Mouse (Mus musculus) MEL (cell line): ENCODE measurements around the gene AW549877. TPM values are rescaled to one million over a fixed set of nuclear protein-coding genes. Genes with fewer than 3 reads are reported as not detected.
A peak's percentile ranks its signal among the peaks of the same experiment; 100 is the strongest.

Experiments
- DNase-seq: peaks from one replicate; pipeline ENCODE4 v3.0.0; 2011; ENCODE audit warnings: low read depth, low spot score
- H3K27ac ChIP-seq: 2 replicates; pipeline ENCODE4 v1.5.1; 2012; ENCODE audit warnings: low read depth, mild to moderate bottlenecking, control low read depth, low read length, moderate library complexity; ENCODE audit not compliant: control insufficient read depth
- H3K27me3 ChIP-seq, 2 experiments: fragments of 150-350 bp in 1 of 2; sonication (generic) in 1 of 2; 2 replicates each; pipeline ENCODE4 v1.6.1; 2012; ENCODE audit warnings: low read length in 2 of 2, mild to moderate bottlenecking in 2 of 2, improper control_type of control experiment in 1 of 2, moderate library complexity in 1 of 2; ENCODE audit not compliant: insufficient read depth in 2 of 2, control insufficient read depth in 1 of 2
- H3K36me3 ChIP-seq, 2 experiments: 2 replicates each; pipeline ENCODE4 v1.6.1; 2012 to 2014; ENCODE audit warnings: low read length in 2 of 2, improper control_type of control experiment in 1 of 2, inconsistent platforms in 1 of 2, mild to moderate bottlenecking in 1 of 2; ENCODE audit not compliant: insufficient read depth in 2 of 2, control insufficient read depth in 1 of 2
- H3K4me1 ChIP-seq, 2 experiments: fragments of 150-350 bp in 1 of 2; sonication (generic) in 1 of 2; 2 replicates each; pipeline ENCODE4 v1.6.1; 2012; ENCODE audit warnings: low read length in 2 of 2, improper control_type of control experiment in 1 of 2, mild to moderate bottlenecking in 1 of 2; ENCODE audit not compliant: insufficient read depth in 2 of 2, control insufficient read depth in 1 of 2
- H3K4me3 ChIP-seq, 2 experiments: fragments of 150-350 bp in 1 of 2; sonication (generic) in 1 of 2; 2 replicates each; pipeline ENCODE4 v1.5.1; 2012; ENCODE audit warnings: low read depth in 2 of 2, low read length in 2 of 2, mild to moderate bottlenecking in 2 of 2, moderate library complexity in 2 of 2, control low read depth in 1 of 2, improper control_type of control experiment in 1 of 2; ENCODE audit not compliant: control insufficient read depth in 1 of 2, insufficient read depth in 1 of 2
- H3K79me2 ChIP-seq: 2 replicates; pipeline ENCODE4 v1.6.1; 2012; ENCODE audit warnings: mild to moderate bottlenecking, low read length, moderate library complexity; ENCODE audit not compliant: control insufficient read depth, poor library complexity, insufficient read depth
- H3K9ac ChIP-seq: 2 replicates; pipeline ENCODE4 v1.6.1; 2012; ENCODE audit warnings: low read depth, mild to moderate bottlenecking, control low read depth, low read length, moderate library complexity; ENCODE audit not compliant: control insufficient read depth, poor library complexity, severe bottlenecking
- H3K9me3 ChIP-seq: fragments of 150-350 bp; sonication (generic); replicated peaks from 2 replicates; pipeline ENCODE4 v1.6.1; 2012; ENCODE audit warnings: mild to moderate bottlenecking, low read length, improper control_type of control experiment, moderate library complexity; ENCODE audit not compliant: insufficient read depth
- BHLHE40 ChIP-seq: IDR thresholded peaks from 2 replicates; pipeline ENCODE4 v1.6.1; 2012; ENCODE audit warnings: low read depth, mild to moderate bottlenecking, inconsistent platforms, low read length, improper control_type of control experiment, borderline replicate concordance
- CHD1 ChIP-seq: IDR thresholded peaks from 2 replicates; pipeline ENCODE4 v1.6.1; 2012; ENCODE audit warnings: low read depth, mild to moderate bottlenecking, inconsistent platforms, low read length, improper control_type of control experiment
- CTCF ChIP-seq, 3 experiments: IDR thresholded peaks in 2 of 3; conservative IDR thresholded peaks in 1 of 3; 2 replicates each; pipeline ENCODE4 v1.5.1; 2011 to 2012; ENCODE audit warnings: low read length in 3 of 3, low read depth in 2 of 3, mild to moderate bottlenecking in 2 of 3, improper control_type of control experiment in 1 of 3, inconsistent platforms in 1 of 3, mixed read lengths in 1 of 3, moderate library complexity in 1 of 3; ENCODE audit not compliant: control insufficient read depth in 1 of 3, insufficient read depth in 1 of 3, poor library complexity in 1 of 3, severe bottlenecking in 1 of 3
- EP300 ChIP-seq, 2 experiments: IDR thresholded peaks; 2 replicates each; pipeline ENCODE4 v1.6.1; 2011; ENCODE audit warnings: improper control_type of control experiment in 2 of 2, low read length in 2 of 2, low read depth in 1 of 2, mild to moderate bottlenecking in 1 of 2
- ETS1 ChIP-seq: IDR thresholded peaks from 2 replicates; pipeline ENCODE4 v1.6.1; 2012; ENCODE audit warnings: low read depth, mild to moderate bottlenecking, inconsistent platforms, low read length, improper control_type of control experiment, moderate library complexity
- GABPA ChIP-seq: IDR thresholded peaks from 2 replicates; pipeline ENCODE4 v1.6.1; 2012; ENCODE audit warnings: low read depth, mild to moderate bottlenecking, inconsistent platforms, low read length, improper control_type of control experiment, moderate library complexity
- GATA1 ChIP-seq: IDR thresholded peaks from 2 replicates; pipeline ENCODE4 v1.6.1; 2011; ENCODE audit warnings: low read depth, low read length, improper control_type of control experiment
- HCFC1 ChIP-seq: IDR thresholded peaks from 2 replicates; pipeline ENCODE4 v1.6.1; 2012; ENCODE audit warnings: low read depth, mild to moderate bottlenecking, inconsistent platforms, low read length, improper control_type of control experiment, moderate library complexity
- MAZ ChIP-seq: IDR thresholded peaks from 2 replicates; pipeline ENCODE4 v1.6.1; 2012; ENCODE audit warnings: low read depth, mild to moderate bottlenecking, inconsistent platforms, low read length, improper control_type of control experiment
- MEF2A ChIP-seq: IDR thresholded peaks from 2 replicates; pipeline ENCODE4 v1.6.1; 2014; ENCODE audit warnings: low read depth, mild to moderate bottlenecking, inconsistent platforms, low read length, improper control_type of control experiment; ENCODE audit not compliant: poor library complexity, insufficient replicate concordance, severe bottlenecking; ENCODE audit errors: extremely low read depth
- MYB ChIP-seq: IDR thresholded peaks from 2 replicates; pipeline ENCODE4 v1.6.1; 2011; ENCODE audit warnings: mild to moderate bottlenecking, low read depth, low read length, improper control_type of control experiment
- MYC ChIP-seq: IDR thresholded peaks from 2 replicates; pipeline ENCODE4 v1.6.1; 2011; ENCODE audit warnings: low read depth, mild to moderate bottlenecking, low read length, improper control_type of control experiment, moderate library complexity
- NELFE ChIP-seq: IDR thresholded peaks from 2 replicates; pipeline ENCODE4 v1.6.1; 2011; ENCODE audit warnings: low read depth, low read length, improper control_type of control experiment
- NRF1 ChIP-seq: IDR thresholded peaks from 2 replicates; pipeline ENCODE4 v1.6.1; 2014; ENCODE audit warnings: low read depth, mild to moderate bottlenecking, inconsistent platforms, low read length, improper control_type of control experiment, moderate library complexity; ENCODE audit not compliant: poor library complexity, insufficient read depth, severe bottlenecking
- POLR2AphosphoS5 ChIP-seq: IDR thresholded peaks from 2 replicates; pipeline ENCODE4 v1.6.1; 2012; ENCODE audit warnings: low read depth, borderline replicate concordance, mild to moderate bottlenecking, inconsistent platforms, low read length, moderate library complexity, mixed read lengths
- RAD21 ChIP-seq: IDR thresholded peaks from 2 replicates; pipeline ENCODE4 v1.6.1; 2011; ENCODE audit warnings: mild to moderate bottlenecking, low read depth, low read length, improper control_type of control experiment
- SMC3 ChIP-seq: IDR thresholded peaks from 2 replicates; pipeline ENCODE4 v1.6.1; 2011; ENCODE audit warnings: low read depth, low read length, improper control_type of control experiment
- TAL1 ChIP-seq: IDR thresholded peaks from 2 replicates; pipeline ENCODE4 v1.6.1; 2012; ENCODE audit warnings: mild to moderate bottlenecking, inconsistent platforms, low read length, moderate library complexity, mixed read lengths
- UBTF ChIP-seq: IDR thresholded peaks from 2 replicates; pipeline ENCODE4 v1.6.1; 2012; ENCODE audit warnings: low read depth, mild to moderate bottlenecking, inconsistent platforms, low read length, improper control_type of control experiment, moderate library complexity, borderline replicate concordance; ENCODE audit not compliant: insufficient read depth
- USF1 ChIP-seq: IDR thresholded peaks from 2 replicates; pipeline ENCODE4 v1.6.1; 2014; ENCODE audit warnings: low read depth, mild to moderate bottlenecking, inconsistent platforms, low read length, improper control_type of control experiment, moderate library complexity
- ZMIZ1 ChIP-seq: IDR thresholded peaks from 2 replicates; pipeline ENCODE4 v1.6.1; 2012; ENCODE audit warnings: low read depth, mild to moderate bottlenecking, inconsistent platforms, low read length, improper control_type of control experiment, moderate library complexity
- ZNF384 ChIP-seq: IDR thresholded peaks from 2 replicates; pipeline ENCODE4 v1.6.1; 2012; ENCODE audit warnings: low read depth, mild to moderate bottlenecking, inconsistent platforms, low read length, improper control_type of control experiment
- polyA plus RNA-seq, 2 experiments: library from polyadenylated mRNA; stranded (reverse) in 1 of 2; unstranded in 1 of 2; fragments of >175 nt in 1 of 2; fragments of >200 nt in 1 of 2; gene quantifications; 2 replicates each; pipeline versions ENCODE4 v1.2.1 to v1.2.4; 2012; ENCODE audit warnings: low replicate concordance in 2 of 2, low read depth in 1 of 2; ENCODE audit not compliant: insufficient read length in 2 of 2, insufficient read depth in 1 of 2, missing spikeins in 1 of 2
- total RNA-seq: library from RNA; depleted of rRNA; stranded (reverse); fragments of 300-350 nt; gene quantifications from 2 replicates; pipeline ENCODE4 v1.2.3, GENCODE M21; 2012

The AW549877 gene
- total and polyA plus RNA-seq, 3 experiments = 5.0 to 13.5 TPM; not detected in 1

- TF ChIP-seq NRF1 (0 out of 2 replicates have a peak, but pooled peaks have one; percentile 11), CHD1 (no peak), BHLHE40 (peak; percentile 88), USF1 (peak; percentile 98), ZMIZ1 (0 out of 2 replicates have a peak, but pooled peaks have one; percentile 55)
Observed at GRCm38 (mm10) chr15:3995448-3996266, at the start of gene AW549877 (continued).

- DNase-seq = peak; percentile 57
- Histone ChIP-seq H3K9me3 (no peaks in the 10 kb centered on the region), H3K27ac (no peak overlapping the region), H3K36me3 (peaks cover 0 to 6% of the 10 kb centered on the region in 2 experiments; a peak in 2 of 4 replicates), H3K27me3 (no peaks in the 10 kb centered on the region), H3K4me3 (no peak overlapping the region), H3K9ac (no peak overlapping the region), H3K79me2 (no peaks in the 10 kb centered on the region), H3K4me1 (no peaks in the 10 kb centered on the region)
- no peak for TF ChIP-seq POLR2AphosphoS5
- TF ChIP-seq CTCF (IDR thresholded peaks at IDR 0.05 in 2 of 3, conservative IDR thresholded peaks at IDR 0.05 in 1 of 3; ENCODE audit: control insufficient read depth in 1 of 3, insufficient read depth in 1 of 3, low read depth in 2 of 3, low read length in 3 of 3, poor library complexity in 1 of 3, severe bottlenecking in 1 of 3) = peak; percentile 9 to 69 (median 55); a peak in 4 of 6 replicates
- TF ChIP-seq RAD21 = peak; percentile 59
- no peak for TF ChIP-seq USF1
- no peak for TF ChIP-seq GABPA
- peak; percentile 62 for TF ChIP-seq SMC3
- TF ChIP-seq MYC = no peak
- TF ChIP-seq NELFE = no peak
- no peak for TF ChIP-seq ETS1
- TF ChIP-seq NRF1 = no peak
- TF ChIP-seq EP300 (IDR thresholded peaks at IDR 0.05; ENCODE audit: low read depth in 1 of 2, low read length in 2 of 2) = no peak
- no peak for TF ChIP-seq TAL1
- no peak for TF ChIP-seq MYB
- TF ChIP-seq ZNF384 = no peak
- TF ChIP-seq MAZ = no peak
- no peak for TF ChIP-seq MEF2A
- TF ChIP-seq UBTF = no peak
- TF ChIP-seq HCFC1 = no peak
- TF ChIP-seq GATA1 = no peak
Observed at GRCm38 (mm10) chr15:4043032-4043471, 47.5 kb upstream of the AW549877 start.
